Mouse (Mus musculus) lung, postnatal 4 days (tissue): ENCODE measurements at regions not wholly inside any gene's neighbourhood (a gene's known extent, or its start where the extent isn't known, plus 50 kb on each side); places are given as distances from the start of the nearest gene placed in this dataset.
A peak's percentile ranks its signal among the peaks of the same experiment; 100 is the strongest.

Source experiments
- DNase-seq, 2 experiments: peaks; one replicate each; pipeline ENCODE4 v3.0.0; 2021

DNA sequence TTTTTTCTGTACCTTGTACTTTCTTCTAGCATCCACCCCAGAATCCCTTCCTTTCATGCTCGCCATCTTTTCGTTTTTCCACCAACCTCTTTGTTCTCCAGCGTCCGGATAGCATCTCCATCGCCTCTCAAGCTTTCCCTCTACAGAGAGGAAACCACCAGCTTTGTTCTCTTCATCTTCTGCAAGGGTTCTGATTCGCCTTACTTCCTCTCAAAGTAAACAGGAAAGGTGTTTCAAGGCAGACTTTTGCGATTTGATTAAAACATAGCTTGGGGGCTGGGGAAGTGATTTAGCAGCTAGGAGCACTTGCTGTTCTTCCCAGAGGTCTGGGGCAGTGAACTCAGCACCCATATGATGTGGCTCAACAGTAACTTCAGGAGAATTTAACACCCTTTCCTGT is 71.4 kb downstream of the Emp1 start:
- no peak for DNase-seq

GRCm38 (mm10) chr6:135436315-135436714 is 74.0 kb downstream of the Emp1 start:
- DNase-seq: no peak

DNA sequence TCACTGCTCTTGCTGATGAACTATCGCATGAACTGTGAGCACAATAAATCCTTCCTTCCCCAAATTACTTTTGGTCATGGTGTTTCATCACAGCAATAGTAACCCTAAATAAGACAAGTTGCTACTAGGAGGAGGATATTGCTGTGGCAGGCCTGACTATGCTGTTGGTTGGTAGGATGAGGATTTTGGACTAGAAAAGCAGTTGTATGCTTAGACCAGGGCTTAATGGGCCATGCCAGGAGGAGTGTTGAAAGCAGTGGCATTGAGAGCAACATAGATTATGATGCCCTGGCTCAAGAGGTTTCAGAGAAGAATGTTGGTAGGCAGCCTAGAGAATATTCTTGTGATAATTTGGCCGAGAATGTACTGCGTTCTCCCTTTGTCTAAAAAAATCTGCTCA is 75.9 kb downstream of the Emp1 start:
- no peak for DNase-seq

GRCm38 (mm10) chr6:135441126-135441871 is 79.0 kb downstream of the Emp1 start:
- DNase-seq: no peak

DNA sequence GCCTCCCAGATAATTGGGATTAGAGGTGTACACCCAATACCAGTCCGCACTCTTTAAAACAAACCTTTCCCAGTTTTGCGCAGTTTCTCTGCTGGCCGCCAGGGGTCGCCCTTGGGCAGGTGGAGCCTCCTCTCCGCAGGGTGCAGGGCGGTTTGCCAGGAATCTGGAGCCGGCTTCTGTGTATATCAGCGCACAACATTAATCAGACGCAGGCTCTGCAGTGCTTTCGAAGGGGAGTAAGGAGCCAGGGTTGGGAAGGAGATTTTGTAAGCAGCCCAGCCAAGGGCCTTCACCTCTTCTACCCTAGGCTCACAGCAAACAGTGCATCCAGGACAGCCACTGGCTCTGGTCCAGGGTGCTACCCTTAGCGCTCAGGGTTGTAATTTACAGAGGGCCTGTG is 82.3 kb downstream of the Emp1 start:
- DNase-seq: peak; percentile 90 to 92

GRCm38 (mm10) chr6:135445070-135445469 is 82.7 kb downstream of the Emp1 start:
- no peak for DNase-seq

- DNase-seq: no peak
These were observed 85.5 kb downstream of the Emp1 start for GRCm38 (mm10) chr6:135447801-135448200.

DNA sequence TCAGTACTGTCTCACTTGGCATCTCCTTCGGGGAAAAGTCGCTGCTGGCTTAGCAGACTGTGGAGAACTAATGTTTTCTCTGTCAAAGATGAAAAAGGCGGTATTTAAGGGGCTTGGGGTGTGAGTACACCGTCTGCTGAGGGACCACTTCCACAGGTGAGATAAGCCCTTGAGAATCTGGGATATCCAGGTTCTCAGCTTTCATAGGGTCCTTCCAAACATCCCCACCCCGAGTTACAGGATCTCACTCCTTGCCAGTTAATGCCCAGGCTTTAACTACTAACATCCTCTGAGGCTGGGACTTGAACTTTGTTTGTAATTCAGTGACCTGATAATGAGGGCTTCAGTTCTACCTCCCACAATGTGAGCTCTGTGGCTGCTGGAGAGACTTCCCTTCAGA is 86.9 kb downstream of the Emp1 start:
- DNase-seq: no peak

DNA sequence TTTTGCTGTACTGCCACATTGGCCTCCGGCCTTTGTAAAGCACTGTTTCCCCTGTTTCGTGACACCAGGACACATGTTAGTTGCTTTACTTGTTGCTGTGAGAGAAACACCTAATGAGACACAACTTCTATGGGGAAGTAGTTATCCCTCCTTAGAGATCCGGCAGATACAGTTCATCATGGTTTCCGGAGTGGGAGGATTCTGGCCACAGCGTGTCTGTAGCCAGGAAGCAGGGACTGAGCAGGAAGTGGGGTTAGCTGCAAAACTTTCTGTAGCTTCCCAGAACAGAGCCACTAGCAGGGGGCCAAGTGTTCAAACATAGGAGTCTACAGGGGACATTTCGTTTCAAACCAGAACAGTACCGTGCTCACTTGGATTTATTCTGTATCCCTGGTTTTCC is 88.2 kb downstream of the Emp1 start:
- DNase-seq: no peak

GRCm38 (mm10) chr6:135451165-135451797 is 88.9 kb downstream of the Emp1 start:
- DNase-seq: no peak

- DNase-seq: no peak
These were observed 90.7 kb downstream of the Emp1 start for GRCm38 (mm10) chr6:135453041-135453440.

- DNase-seq: no peak
These were observed 110.2 kb downstream of the Emp1 start for GRCm38 (mm10) chr6:135472495-135472894.

GRCm38 (mm10) chr6:135473146-135473545 is 110.8 kb downstream of the Emp1 start:
- DNase-seq: no peak

GRCm38 (mm10) chr6:135488795-135489194 is 126.5 kb downstream of the Emp1 start:
- DNase-seq: no peak

- no peak for DNase-seq
These were observed 131.6 kb downstream of the Emp1 start for GRCm38 (mm10) chr6:135493983-135494382.

DNA sequence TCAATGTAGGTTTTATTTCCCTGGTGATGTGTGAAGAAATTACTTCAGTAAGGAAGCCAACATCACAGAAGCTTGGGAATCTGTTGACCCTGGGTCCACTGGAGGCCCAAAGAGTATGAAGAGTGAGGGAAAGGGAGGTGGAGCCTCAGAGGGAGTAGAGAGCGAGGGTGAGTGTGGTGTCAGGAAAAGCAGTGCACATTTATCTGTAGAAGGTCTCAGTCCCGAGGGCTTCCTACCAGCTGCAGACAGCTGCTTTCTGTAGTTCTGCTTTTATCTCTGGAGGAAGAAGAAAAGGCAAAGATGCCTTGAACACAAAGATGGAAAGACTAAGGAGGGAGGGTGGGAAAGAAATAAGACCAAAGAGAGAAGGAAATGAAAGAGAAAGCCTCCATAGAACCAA is 133.5 kb downstream of the Emp1 start:
- no peak for DNase-seq

- DNase-seq: no peak
These were observed 136.2 kb downstream of the Emp1 start for GRCm38 (mm10) chr6:135498592-135498991.

DNA sequence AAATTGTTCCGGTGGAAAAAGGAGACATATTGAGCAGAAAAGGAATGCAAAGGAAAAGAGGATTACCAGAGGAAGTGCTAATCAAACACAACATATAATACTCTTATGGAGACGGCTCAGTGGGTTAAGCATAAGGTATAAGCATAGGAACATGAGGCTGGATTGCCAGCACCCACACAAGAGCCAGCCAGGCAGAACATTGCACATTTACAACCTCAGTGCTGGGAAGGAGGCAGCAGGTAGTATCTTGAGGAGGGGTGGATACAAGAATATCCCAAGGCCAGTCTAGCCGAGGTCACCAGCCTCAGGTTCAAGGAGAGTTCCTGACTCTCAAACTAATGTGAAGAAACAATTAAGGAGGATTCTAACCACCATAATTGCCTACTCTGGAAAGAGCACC is 138.0 kb downstream of the Emp1 start:
- no peak for DNase-seq

GRCm38 (mm10) chr6:135501791-135502190 is 139.4 kb downstream of the Emp1 start:
- DNase-seq: no peak

GRCm38 (mm10) chr6:135502405-135502804 is 140.1 kb downstream of the Emp1 start:
- DNase-seq: no peak

DNA sequence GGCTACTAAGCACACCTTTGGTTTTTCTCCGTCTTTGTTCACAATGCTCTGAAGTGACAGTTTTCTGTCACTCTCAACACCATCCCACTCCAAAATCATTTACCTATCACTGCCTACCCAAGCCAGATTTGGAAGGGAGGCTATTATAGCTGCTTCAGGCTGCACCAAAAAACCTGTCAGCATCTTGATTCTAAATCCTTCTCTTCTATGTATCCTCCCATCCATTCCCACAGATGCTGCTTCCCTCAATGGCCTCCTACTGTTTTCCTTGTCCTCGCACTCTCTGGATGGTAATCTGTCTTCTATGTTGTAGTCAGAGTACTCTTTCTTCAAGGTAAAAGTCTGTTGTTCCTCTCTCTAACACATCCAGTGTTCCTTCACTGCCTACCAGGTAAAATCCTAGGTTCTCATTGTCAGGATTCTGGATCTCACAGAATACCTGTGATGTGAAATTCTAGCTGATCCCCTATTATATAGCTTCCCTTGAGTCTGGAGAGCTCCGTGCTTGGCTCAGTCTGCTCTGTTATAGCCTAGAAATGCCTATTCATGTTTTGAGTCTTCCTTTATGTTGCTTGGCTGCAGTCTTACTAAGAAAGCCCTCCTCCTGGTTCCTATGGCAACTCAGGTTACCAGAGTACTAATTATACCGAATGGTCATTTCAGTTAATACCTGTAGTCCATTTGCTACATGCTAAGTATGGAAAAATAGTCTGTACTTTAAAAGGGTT is 156.5 kb downstream of the Emp1 start:
- DNase-seq: no peak

DNA sequence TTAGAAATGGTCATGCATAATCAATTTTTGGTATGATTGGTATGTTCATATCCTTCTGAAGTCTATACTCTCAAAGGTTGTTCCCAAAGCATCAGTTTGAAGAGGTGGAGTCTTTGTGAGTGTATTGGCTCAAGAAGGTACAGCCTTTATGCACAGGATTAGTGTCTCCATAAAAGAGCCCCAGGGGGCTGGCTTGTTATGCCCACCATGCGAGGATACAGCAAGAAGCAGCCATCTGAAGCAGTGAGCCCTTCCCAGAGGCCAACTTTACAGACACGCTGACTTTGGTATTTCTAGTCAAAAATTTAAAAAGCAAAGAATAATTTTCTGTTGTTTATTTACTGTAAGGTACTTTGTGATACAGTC is 157.1 kb downstream of the Emp1 start:
- DNase-seq: no peak

- DNase-seq: no peak
These were observed 158.5 kb downstream of the Emp1 start for GRCm38 (mm10) chr6:135520868-135521267.

DNA sequence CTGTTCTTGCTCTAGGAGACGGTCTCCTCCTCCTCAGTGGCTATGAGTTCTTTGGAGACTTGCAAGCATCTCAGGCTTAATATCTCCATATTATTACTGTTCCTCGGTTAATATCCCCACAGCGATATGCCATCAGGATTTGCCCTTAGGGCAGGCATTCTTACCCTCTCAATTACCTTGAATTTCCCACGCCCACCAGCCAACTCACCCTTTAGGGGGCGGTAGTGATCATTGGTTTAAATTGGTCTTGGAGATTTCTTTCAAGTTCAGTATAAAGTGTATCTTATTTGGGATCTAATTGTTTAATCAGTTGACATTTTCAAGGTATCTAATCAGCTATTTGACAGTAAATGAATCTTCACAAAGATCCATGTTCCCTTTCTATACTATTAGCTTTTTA is 162.5 kb downstream of the Emp1 start:
- no peak for DNase-seq
